Mouse (Mus musculus) forebrain, postnatal 0 days (tissue): ENCODE data around the gene Fads6. TPM values are rescaled to one million over a fixed set of nuclear protein-coding genes. Genes with fewer than 3 reads are reported as not detected.
A peak's percentile ranks its signal among the peaks of the same experiment; 100 is the strongest.

Experiments
- ATAC-seq: fragments of 200-750 bp; cut with Nextera tagmentation; 2 replicates; pipeline ENCODE4 v1.8.0; 2017; ENCODE audit warnings: mild to moderate bottlenecking, moderate library complexity
- DNase-seq: peaks from one replicate; pipeline ENCODE4 v3.0.0-alpha.2; 2015
- H3K27ac ChIP-seq: fragments of 300-500 bp; sonication (generic); 2 replicates; pipeline ENCODE4 v1.5.1; 2014; ENCODE audit warnings: low read depth, mild to moderate bottlenecking, antibody characterized with exemption, low read length, moderate library complexity, mixed read lengths
- H3K27me3 ChIP-seq: fragments of 300-500 bp; sonication (generic); 2 replicates; pipeline ENCODE4 v1.6.1; 2014; ENCODE audit warnings: mild to moderate bottlenecking, low read length, mixed read lengths; ENCODE audit not compliant: insufficient read depth
- H3K36me3 ChIP-seq: fragments of 300-500 bp; sonication (generic); 2 replicates; pipeline ENCODE4 v1.6.1; 2014; ENCODE audit warnings: mild to moderate bottlenecking, moderate library complexity; ENCODE audit not compliant: insufficient read depth
- H3K4me1 ChIP-seq: fragments of 300-500 bp; sonication (generic); 2 replicates; pipeline ENCODE4 v1.6.1; 2014; ENCODE audit warnings: antibody characterized with exemption; ENCODE audit not compliant: insufficient read depth
- H3K4me2 ChIP-seq: fragments of 300-500 bp; sonication (generic); 2 replicates; pipeline ENCODE4 v1.6.1; 2014; ENCODE audit warnings: low read depth, mild to moderate bottlenecking, moderate library complexity
- H3K4me3 ChIP-seq: fragments of 300-500 bp; sonication (generic); 2 replicates; pipeline ENCODE4 v1.5.1; 2014; ENCODE audit warnings: low read depth, low read length, mixed read lengths
- H3K9ac ChIP-seq: fragments of 300-500 bp; sonication (generic); 2 replicates; pipeline ENCODE4 v1.6.1; 2014; ENCODE audit warnings: mild to moderate bottlenecking
- H3K9me3 ChIP-seq: fragments of 300-500 bp; sonication (generic); 2 replicates; pipeline ENCODE4 v1.6.1; 2016; ENCODE audit warnings: low read length
- CTCF ChIP-seq: sonication (generic); IDR thresholded peaks from 2 replicates; pipeline ENCODE4 v1.5.1; 2016; ENCODE audit warnings: antibody characterized with exemption, control low read depth, low read depth
- WGBS: fragments of 180-500 bp; shearing (Covaris S2); extraction: QIAGEN DNeasy Blood & Tissue Kit; methylation state at CpG from one replicate; pipeline ENCODE4 v1.1.7; 2014; 5-methylcytosine and 5-hydroxymethylcytosine counted together
- polyA plus RNA-seq: library from polyadenylated mRNA; unstranded; fragments of >200 nt; fragmentation: Nextera tagmentation; extraction: Ambion mirVana; gene quantifications from 2 replicates; pipeline ENCODE4 v1.2.1, GENCODE M21; 2015
- total RNA-seq: library from RNA; depleted of rRNA; stranded (reverse); fragments of >200 nt; gene quantifications from 2 replicates; pipeline ENCODE4 v1.2.3, GENCODE M21; 2014

Gene Fads6
- total and polyA plus RNA-seq, 2 experiments from 2014 or later = 0.48 to 6.5 TPM

DNA sequence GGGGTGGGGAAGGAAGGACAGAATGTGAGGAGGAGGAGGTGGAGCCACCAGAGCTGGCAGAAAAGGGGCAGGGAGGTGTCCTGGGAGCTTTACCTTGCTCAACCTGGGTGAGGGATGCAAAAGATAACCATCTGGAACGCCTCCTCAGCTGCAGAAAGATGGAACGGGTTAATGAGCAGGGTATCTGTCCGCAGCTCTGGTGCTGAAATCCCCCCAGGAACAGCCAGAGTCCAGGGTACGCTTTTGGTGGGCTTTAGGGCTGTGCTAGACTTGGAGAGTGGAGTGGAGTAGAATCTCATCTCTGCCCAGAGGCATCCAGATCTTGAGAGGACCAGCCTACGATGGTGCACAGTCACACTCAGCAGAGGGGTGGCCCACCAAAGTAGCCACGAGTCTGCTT, 38.7 kb upstream of the Fads6 start:
- 22% methylated on average over 6 of the region's 6 CpGs for WGBS
- ATAC-seq (no peak), DNase-seq (no peak)
- Histone ChIP-seq H3K4me3 (no peak overlapping the region), H3K36me3 (no peaks in the 10 kb centered on the region), H3K9ac (no peak overlapping the region), H3K27ac (no peak overlapping the region), H3K4me1 (0 out of 2 replicates have a peak, but pooled peaks cover 3% of the 10 kb centered on the region), H3K9me3 (no peaks in the 10 kb centered on the region), H3K4me2 (no peak overlapping the region), H3K27me3 (peaks cover 19% of the 10 kb centered on the region)
- TF ChIP-seq CTCF = no peak

DNA sequence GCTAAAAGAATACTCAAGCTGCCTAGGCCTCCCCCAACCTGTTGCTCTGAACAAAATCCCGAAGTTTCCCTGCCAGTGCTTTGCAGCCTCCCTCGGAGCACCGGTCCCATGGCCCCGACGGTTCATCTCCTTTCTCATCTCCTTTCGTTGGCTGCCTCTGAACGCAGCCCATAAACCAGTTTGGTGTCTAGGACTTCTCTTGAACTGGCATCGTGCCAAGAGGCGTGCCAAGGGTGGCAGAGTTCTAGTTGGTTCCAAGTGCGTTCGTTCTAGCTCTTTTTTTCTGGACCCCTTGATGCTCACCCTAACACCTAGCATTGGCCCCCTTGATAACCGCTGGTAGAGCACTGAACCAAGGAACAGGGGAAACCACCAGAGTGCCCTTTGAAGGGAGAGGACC, 37.8 kb upstream of the Fads6 start:
- 42% methylated on average over 12 of the region's 12 CpGs for WGBS
- no peak for DNase-seq
- no peak for ATAC-seq
- peak overlapping the region; percentile 55; the same call in 1 of the 2 replicates for H3K4me2 ChIP-seq
- no peak overlapping the region for H3K27ac ChIP-seq
- no peak overlapping the region for H3K9ac ChIP-seq
- no peaks in the 10 kb centered on the region for H3K36me3 ChIP-seq
- 0 out of 2 replicates have a peak, but pooled peaks cover 3% of the 10 kb centered on the region for H3K4me1 ChIP-seq
- H3K27me3 ChIP-seq = peaks cover 19% of the 10 kb centered on the region
- no peak overlapping the region for H3K4me3 ChIP-seq
- H3K9me3 ChIP-seq = no peaks in the 10 kb centered on the region
- no peak for TF ChIP-seq CTCF

DNA sequence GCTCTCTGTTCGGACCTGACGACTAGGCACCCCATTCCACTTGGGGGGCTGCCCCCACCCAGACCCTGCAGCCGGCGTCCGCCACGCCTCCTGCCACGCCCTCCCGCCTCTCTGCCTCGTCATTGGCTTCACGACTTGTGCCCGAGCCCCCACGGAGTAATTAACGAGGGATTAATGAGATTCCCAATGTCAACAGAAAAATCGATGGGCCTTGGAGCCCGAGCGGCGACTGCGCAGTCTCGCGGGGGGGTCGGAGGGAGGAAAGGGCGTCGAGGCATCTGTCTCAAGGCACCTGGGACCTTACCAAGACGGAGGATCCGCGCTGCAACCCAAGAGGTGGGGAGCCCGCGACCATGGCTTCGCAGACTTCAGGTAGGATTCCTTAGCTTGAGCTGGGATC, 37.1 kb upstream of the Fads6 start, which contains the start of gene Otop3:
Otop3 (plus strand) TSS at position 201 of the 400 bp plus-strand sequence.
- 0 out of 2 replicates have a peak, but pooled peaks cover 3% of the 10 kb centered on the region for H3K4me1 ChIP-seq
- H3K27me3 ChIP-seq = peaks cover 19% of the 10 kb centered on the region
- ATAC-seq = no peak
- H3K9me3 ChIP-seq = no peaks in the 10 kb centered on the region
- H3K36me3 ChIP-seq = no peaks in the 10 kb centered on the region
- no peak for DNase-seq
- no peak for TF ChIP-seq CTCF
- peak within 1 kb of the TSS; percentile 26; the same call in 1 of the 2 replicates for H3K9ac ChIP-seq
- peak within 1 kb of the TSS; percentile 24 for H3K4me3 ChIP-seq
- H3K27ac ChIP-seq = no peak within 1 kb of the TSS
- 2% methylated on average over 29 of the region's 29 CpGs for WGBS
- peak within 1 kb of the TSS; percentile 55 for H3K4me2 ChIP-seq

DNA sequence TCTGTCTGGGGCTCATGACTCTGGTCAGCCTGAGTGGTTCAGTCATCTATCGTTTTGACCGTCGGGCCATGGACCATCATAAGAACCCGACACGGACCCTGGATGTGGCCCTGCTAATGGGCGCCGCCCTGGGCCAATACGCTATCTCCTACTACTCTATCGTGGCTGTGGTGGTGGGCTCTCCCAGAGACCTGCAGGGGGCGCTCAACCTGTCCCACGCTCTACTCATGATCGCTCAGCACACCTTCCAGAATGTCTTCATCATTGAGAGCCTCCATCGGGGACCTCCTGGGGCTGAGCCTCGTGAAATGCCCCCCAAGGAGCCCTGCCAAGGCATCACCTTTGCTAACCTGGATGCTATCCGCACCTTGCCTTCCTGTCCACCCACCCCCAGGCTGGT, 31.9 kb upstream of the Fads6 start:
- DNase-seq (no peak), ATAC-seq (no peak)
- Histone ChIP-seq H3K4me1 (0 out of 2 replicates have a peak, but pooled peaks cover under 1% of the 10 kb centered on the region), H3K4me3 (no peak overlapping the region), H3K9me3 (no peaks in the 10 kb centered on the region), H3K27ac (no peak overlapping the region), H3K4me2 (no peak overlapping the region), H3K27me3 (peaks cover 2% of the 10 kb centered on the region; the same call in 1 of the 2 replicates), H3K36me3 (no peaks in the 10 kb centered on the region), H3K9ac (no peak overlapping the region)
- WGBS = 74% methylated on average over 15 of the region's 15 CpGs
- no peak for TF ChIP-seq CTCF

DNA sequence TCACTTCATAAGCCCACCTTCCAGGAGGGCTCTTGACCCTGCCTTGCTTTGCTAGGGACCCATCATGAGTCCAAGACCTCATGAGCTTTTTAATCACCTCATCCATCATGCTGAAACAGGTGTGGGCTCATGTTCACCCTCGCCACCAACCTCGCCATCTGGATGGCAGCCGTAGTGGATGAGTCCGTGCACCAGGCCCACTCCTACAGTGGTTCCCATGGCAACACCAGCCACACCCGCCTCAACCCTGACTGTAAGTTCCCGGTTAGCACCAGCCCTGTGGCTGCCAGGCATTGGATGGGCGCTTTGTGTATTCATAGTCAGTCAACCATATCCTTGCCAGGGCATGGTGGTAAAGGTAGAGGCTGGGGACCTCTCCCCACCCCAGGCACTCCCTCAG, 29.3 kb upstream of the Fads6 start:
- no peak overlapping the region for H3K9ac ChIP-seq
- ATAC-seq (no peak), DNase-seq (no peak)
- no peak overlapping the region for H3K27ac ChIP-seq
- H3K4me2 ChIP-seq = no peak overlapping the region
- H3K27me3 ChIP-seq = peaks cover 28% of the 10 kb centered on the region
- no peaks in the 10 kb centered on the region for H3K36me3 ChIP-seq
- H3K4me3 ChIP-seq = no peak overlapping the region
- no peak for TF ChIP-seq CTCF
- WGBS = 63% methylated on average over 7 of the region's 7 CpGs
- H3K4me1 ChIP-seq = no peaks in the 10 kb centered on the region
- no peaks in the 10 kb centered on the region for H3K9me3 ChIP-seq

DNA sequence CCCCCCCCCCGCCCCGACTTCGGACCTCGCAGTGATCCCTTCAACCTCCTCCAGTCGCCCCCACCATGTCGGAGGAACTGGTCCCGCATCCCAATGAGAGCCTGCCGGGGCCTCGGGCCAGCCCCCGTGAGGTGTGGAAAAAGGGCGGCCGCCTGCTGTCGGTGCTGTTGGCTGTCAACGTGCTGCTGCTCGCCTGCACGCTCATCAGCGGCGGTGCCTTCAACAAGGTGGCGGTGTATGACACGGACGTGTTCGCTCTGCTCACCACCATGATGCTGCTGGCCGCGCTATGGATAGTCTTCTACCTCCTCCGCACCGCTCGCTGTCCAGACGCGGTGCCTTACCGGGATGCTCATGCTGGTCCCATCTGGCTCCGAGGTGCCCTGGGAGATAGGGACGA, 25.9 kb upstream of the Fads6 start:
- H3K4me1 ChIP-seq = no peaks in the 10 kb centered on the region
- H3K36me3 ChIP-seq = no peaks in the 10 kb centered on the region
- peaks cover 58% of the 10 kb centered on the region for H3K27me3 ChIP-seq
- no peak overlapping the region for H3K9ac ChIP-seq
- ATAC-seq (no peak), DNase-seq (no peak)
- WGBS = 22% methylated on average over 32 of the region's 32 CpGs
- H3K27ac ChIP-seq = no peak overlapping the region
- no peaks in the 10 kb centered on the region for H3K9me3 ChIP-seq
- no peak overlapping the region for H3K4me3 ChIP-seq
- TF ChIP-seq CTCF = no peak
- no peak overlapping the region for H3K4me2 ChIP-seq

DNA sequence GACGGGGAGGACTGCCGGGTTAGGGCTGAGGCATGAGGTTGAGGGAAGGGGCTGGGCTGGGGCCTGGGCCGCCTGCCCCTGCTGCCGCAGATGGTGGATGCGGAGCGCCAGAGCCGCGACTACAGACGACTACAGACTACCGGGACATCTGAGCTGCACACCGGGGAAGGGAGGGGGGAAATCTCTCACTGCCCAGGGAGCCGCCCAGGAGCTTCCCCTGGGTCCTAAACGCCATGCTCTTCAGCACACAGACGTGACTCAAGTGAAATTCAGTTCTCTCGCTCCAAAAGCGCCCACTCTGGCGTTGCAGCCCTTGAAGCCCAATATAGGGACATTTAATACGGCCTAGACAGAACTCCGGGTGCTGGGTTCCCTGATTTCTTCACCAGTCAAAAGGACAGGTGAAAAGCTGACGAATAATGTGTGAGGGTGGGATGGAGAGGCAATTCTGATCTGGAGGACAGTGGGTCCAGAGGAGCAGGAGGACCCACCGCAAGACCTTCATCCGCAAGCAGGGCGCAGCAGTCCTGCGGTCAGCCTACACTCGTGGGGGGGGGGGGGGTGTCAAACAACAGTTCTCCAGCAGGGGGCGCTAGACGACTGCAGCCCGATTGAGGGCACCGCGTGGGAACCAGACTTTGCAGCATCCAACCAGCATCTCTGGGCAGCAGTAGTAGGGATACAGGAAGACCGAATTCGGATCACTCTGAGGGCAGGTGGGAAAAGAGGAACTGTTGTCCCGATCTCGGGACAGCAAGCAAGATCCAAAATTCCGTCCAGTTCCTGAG, 24.6 kb upstream of the Fads6 start, which contains the start of gene Ush1g:
Ush1g (minus strand) TSS at position 136 of the 788 bp plus-strand sequence.
- Histone ChIP-seq H3K9me3 (no peaks in the 10 kb centered on the region), H3K27ac (no peak within 1 kb of the TSS), H3K27me3 (peaks cover 71% of the 10 kb centered on the region), H3K4me3 (peak within 1 kb of the TSS; percentile 14; the same call in 1 of the 2 replicates), H3K9ac (no peak within 1 kb of the TSS), H3K4me2 (peak within 1 kb of the TSS; percentile 14), H3K4me1 (no peaks in the 10 kb centered on the region), H3K36me3 (no peaks in the 10 kb centered on the region)
- DNase-seq (peak; percentile 76), ATAC-seq (peak; percentile 71)
- peak; percentile 96 for TF ChIP-seq CTCF
- 4% methylated on average over 35 of the region's 35 CpGs for WGBS
